Mouse (Mus musculus): ENCODE measurements around the gene Cetn3. TPM values are rescaled to one million over a fixed set of nuclear protein-coding genes. Genes with fewer than 3 reads are reported as not detected.

The Cetn3 gene
- total RNA-seq, 2 experiments from 2014 or later: 103 to 115 TPM

- DNase-seq (ENCODE audit: low spot score in 2 of 2): no peak
- Histone ChIP-seq H3K4me3 (no peak overlapping the region), H3K27ac (no peak overlapping the region)
- TF ChIP-seq CTCF (conservative IDR thresholded peaks at IDR 0.05): no peak
Observed at GRCm38 (mm10) chr13:81776217-81776616, 6.7 kb upstream of the Cetn3 start.

GRCm38 (mm10) chr13:81782475-81782874 lies 402 bp upstream of the Cetn3 start:
- no peak for DNase-seq (ENCODE audit: low spot score in 2 of 2)
- no peak for TF ChIP-seq CTCF (conservative IDR thresholded peaks at IDR 0.05)
- peak overlapping the region; percentile 97 for H3K27ac ChIP-seq
- peak overlapping the region; percentile 85 for H3K4me3 ChIP-seq

GRCm38 (mm10) chr13:81783405-81784342 lies 797 bp downstream of the Cetn3 start:
- TF ChIP-seq CTCF (conservative IDR thresholded peaks at IDR 0.05): no peak
- peak overlapping the region; percentile 85 for H3K4me3 ChIP-seq
- DNase-seq (ENCODE audit: low spot score in 2 of 2): peak; percentile 96 to 97
- peak overlapping the region; percentile 97 for H3K27ac ChIP-seq

GRCm38 (mm10) chr13:81785766-81786480 lies 3.0 kb downstream of the Cetn3 start:
- no peak for TF ChIP-seq CTCF (conservative IDR thresholded peaks at IDR 0.05)
- H3K27ac ChIP-seq: peak overlapping the region; percentile 97; the same call in 1 of the 2 replicates
- H3K4me3 ChIP-seq: peak overlapping the region; percentile 36
- no peak for DNase-seq (ENCODE audit: low spot score in 2 of 2)

- Histone ChIP-seq H3K4me3 (no peak overlapping the region), H3K27ac (no peak overlapping the region)
- DNase-seq (ENCODE audit: low spot score in 2 of 2): no peak
- TF ChIP-seq CTCF (conservative IDR thresholded peaks at IDR 0.05): no peak
Observed at GRCm38 (mm10) chr13:81790160-81790559, 7.3 kb downstream of the Cetn3 start.

- no peak overlapping the region for H3K4me3 ChIP-seq
- DNase-seq (ENCODE audit: low spot score in 2 of 2): no peak
- no peak overlapping the region for H3K27ac ChIP-seq
- TF ChIP-seq CTCF (conservative IDR thresholded peaks at IDR 0.05): no peak
Observed at GRCm38 (mm10) chr13:81791861-81792260, 9.0 kb downstream of the Cetn3 start.

GRCm38 (mm10) chr13:81793850-81794249 lies 11.0 kb downstream of the Cetn3 start:
- no peak for DNase-seq (ENCODE audit: low spot score in 2 of 2)
- H3K27ac ChIP-seq: no peak overlapping the region
- no peak for TF ChIP-seq CTCF (conservative IDR thresholded peaks at IDR 0.05)

GRCm38 (mm10) chr13:81801121-81801520 lies 18.2 kb downstream of the Cetn3 start:
- DNase-seq (ENCODE audit: low spot score in 2 of 2): no peak
- Histone ChIP-seq H3K27ac (no peak overlapping the region), H3K4me3 (no peak overlapping the region)
- TF ChIP-seq CTCF (conservative IDR thresholded peaks at IDR 0.05): peak; percentile 77

More at GRCm38 (mm10) chr13:81793850-81794249, 11.0 kb downstream of the Cetn3 start:
- H3K4me3 ChIP-seq: no peak overlapping the region

- Histone ChIP-seq H3K4me3 (no peak overlapping the region), H3K27ac (no peak overlapping the region)
- no peak for DNase-seq (ENCODE audit: low spot score in 2 of 2)
- no peak for TF ChIP-seq CTCF (conservative IDR thresholded peaks at IDR 0.05)
Observed at GRCm38 (mm10) chr13:81803713-81804112, 20.8 kb downstream of the Cetn3 start.

GRCm38 (mm10) chr13:81822750-81823149 lies 39.9 kb downstream of the Cetn3 start:
- DNase-seq (ENCODE audit: low spot score in 2 of 2): no peak
- Histone ChIP-seq H3K27ac (no peak overlapping the region), H3K4me3 (no peak overlapping the region)
- peak; percentile 74 for TF ChIP-seq CTCF (conservative IDR thresholded peaks at IDR 0.05)

GRCm38 (mm10) chr13:81824576-81825330 lies 41.9 kb downstream of the Cetn3 start:
- no peak for TF ChIP-seq CTCF (conservative IDR thresholded peaks at IDR 0.05)
- Histone ChIP-seq H3K27ac (peak overlapping the region; percentile 43; the same call in 1 of the 2 replicates), H3K4me3 (no peak overlapping the region)
- DNase-seq (ENCODE audit: low spot score in 2 of 2): no peak

GRCm38 (mm10) chr13:81828486-81828885 lies 45.6 kb downstream of the Cetn3 start:
- Histone ChIP-seq H3K4me3 (no peak overlapping the region), H3K27ac (peak overlapping the region; percentile 74)
- TF ChIP-seq CTCF (conservative IDR thresholded peaks at IDR 0.05): no peak
- DNase-seq (ENCODE audit: low spot score in 2 of 2): peak; percentile 51 to 64
